Mouse (Mus musculus) liver, postnatal 0 days (tissue): Measurements from ENCODE around the gene 1700008O03Rik.

Experiments
- CTCF ChIP-seq: sonication (generic); IDR thresholded peaks from 2 replicates; pipeline ENCODE4 v1.5.1; 2016; ENCODE audit warnings: antibody characterized with exemption, low read depth
- EP300 ChIP-seq: IDR thresholded peaks from 2 replicates; pipeline ENCODE4 v1.6.1; 2016; ENCODE audit warnings: antibody characterized with exemption, low read depth, mild to moderate bottlenecking

GRCm38 (mm10) chr7:44401673-44402072 lies 16.1 kb upstream of the 1700008O03Rik start:
- TF ChIP-seq CTCF (no peak), EP300 (no peak)
